Mouse (Mus musculus): ENCODE results near the gene Col4a4. TPM values are rescaled to one million over a fixed set of nuclear protein-coding genes. Genes with fewer than 3 reads are reported as not detected.

Gene Col4a4
- polyA plus RNA-seq, 1 experiment from 2014 or later, result 0.09 TPM

Other genes starting within 250 kb of the Col4a4 start
- gene Col4a3, start 72 bp upstream of the Col4a4 start, polyA plus RNA-seq (2015; fragmentation: Nextera tagmentation; extraction: Ambion mirVana), result 0.05 and 0.09 TPM in 2 replicates
- 220 and 230 TPM in 2 replicates for gene Mff, start 138.0 kb upstream of the Col4a4 start, polyA plus RNA-seq (2015; fragmentation: Nextera tagmentation; extraction: Ambion mirVana)
- gene Tm4sf20, start 181.6 kb upstream of the Col4a4 start, polyA plus RNA-seq (2015; fragmentation: Nextera tagmentation; extraction: Ambion mirVana), result 0.20 and 0.23 TPM in 2 replicates
- not detected in 2 replicates for gene Gm47791, start 184.4 kb upstream of the Col4a4 start, polyA plus RNA-seq (2015; fragmentation: Nextera tagmentation; extraction: Ambion mirVana)